8 mouse cellular contexts compared by ENCODE assay signal in genomic region chr7:30321539-30322284, GRCm38 (mm10). TPM values are rescaled to one million over a fixed set of nuclear protein-coding genes. Genes with fewer than 3 reads are reported as not detected.
DNase-seq lines count a peak whose midpoint lies in the region; ATAC-seq and TF ChIP-seq lines count a peak whose summit lies in the region.

Gene E130208F15Rik, plus strand, starts transcription at chr7:30321740.

- H3K27ac ChIP-seq in bone marrow, adult 2 months (ENCODE audit: control insufficient read depth, insufficient read depth, low read depth, low read length, poor library complexity) = peak within 1 kb of the TSS; percentile 84
- peak within 1 kb of the TSS; percentile 93 for H3K27ac ChIP-seq in heart, embryonic 12.5 days (ENCODE audit: poor library complexity, severe bottlenecking)
- H3K27ac ChIP-seq in kidney, embryonic 16.5 days (ENCODE audit: low read length) = peak within 1 kb of the TSS; percentile 91
- peak within 1 kb of the TSS; percentile 59 for H3K27ac ChIP-seq in liver, embryonic 14.5 days

- 0 out of 2 replicates have a peak, but pooled peaks cover 3% of the 10 kb centered on the region for H3K36me3 ChIP-seq in heart, embryonic 12.5 days
- H3K36me3 ChIP-seq in kidney, embryonic 16.5 days (ENCODE audit: insufficient read depth, low read length) = no peaks in the 10 kb centered on the region
- no peaks in the 10 kb centered on the region for H3K36me3 ChIP-seq in liver, embryonic 14.5 days (replicated peaks; ENCODE audit: control insufficient read depth, insufficient read depth, low read depth)

- H3K4me1 ChIP-seq in bone marrow, adult 2 months (ENCODE audit: control insufficient read depth, insufficient read depth, low read length) = peaks cover 3% of the 10 kb centered on the region; the same call in 1 of the 2 replicates
- H3K4me1 ChIP-seq in heart, embryonic 12.5 days (replicated peaks) = peaks cover 16% of the 10 kb centered on the region
- peaks cover 16% of the 10 kb centered on the region for H3K4me1 ChIP-seq in kidney, embryonic 16.5 days (ENCODE audit: insufficient read depth, low read length)
- H3K4me1 ChIP-seq in liver, embryonic 14.5 days (replicated peaks; ENCODE audit: control insufficient read depth in 2 of 2, insufficient read depth in 2 of 2, low read length in 1 of 2) = peaks cover 9 to 13% of the 10 kb centered on the region in 2 experiments; a peak in 3 of 4 replicates

- WGBS in bone marrow, adult 2 months = under 1% methylated on average over 63 of the region's 63 CpGs
- WGBS in heart, embryonic 12.5 days = under 1% methylated on average over 63 of the region's 63 CpGs
- under 1% methylated on average over 62 of the region's 63 CpGs for WGBS in kidney, embryonic 16.5 days
- WGBS in liver, embryonic 14.5 days (ENCODE audit: insufficient replicate concordance) = under 1% methylated on average over 63 of the region's 63 CpGs

- peak within 1 kb of the TSS; percentile 83 for H3K4me2 ChIP-seq in heart, embryonic 12.5 days
- H3K4me2 ChIP-seq in kidney, embryonic 16.5 days (replicated peaks; ENCODE audit: low read depth, low read length) = peak within 1 kb of the TSS; percentile 85
- peak within 1 kb of the TSS; percentile 91 for H3K4me2 ChIP-seq in liver, embryonic 14.5 days (ENCODE audit: low read depth)

- peak within 1 kb of the TSS; percentile 80 for H3K4me3 ChIP-seq in bone marrow, adult 2 months (replicated peaks; ENCODE audit: control insufficient read depth, low read depth, low read length)
- H3K4me3 ChIP-seq in heart, embryonic 12.5 days = peak within 1 kb of the TSS; percentile 94
- peak within 1 kb of the TSS; percentile 79 for H3K4me3 ChIP-seq in kidney, embryonic 16.5 days (ENCODE audit: low read length)
- H3K4me3 ChIP-seq in liver, embryonic 14.5 days (ENCODE audit: insufficient read depth in 1 of 2, low read depth in 2 of 2, low read length in 2 of 2) = peak within 1 kb of the TSS; percentile 73 to 77

- TF ChIP-seq CTCF in bone marrow, adult 2 months (IDR thresholded peaks at IDR 0.05; ENCODE audit: control insufficient read depth, insufficient read depth, low read length) = no peak
- TF ChIP-seq CTCF in liver, embryonic 14.5 days (IDR thresholded peaks at IDR 0.05; ENCODE audit: low read depth) = no peak

- no peak for TF ChIP-seq EP300 in liver, embryonic 14.5 days (IDR thresholded peaks at IDR 0.05; ENCODE audit: low read depth)

- peak; percentile 65 for ATAC-seq in CD4-positive, CD25-positive, alpha-beta regulatory T cell, adult 4 months
- ATAC-seq in erythroblast, adult 5-6 weeks (replicated peaks; ENCODE audit: low FRiP score, poor library complexity, severe bottlenecking) = peak; percentile 41
- peak; percentile 72 for ATAC-seq in heart, embryonic 12.5 days (ENCODE audit: insufficient number of reproducible peaks, low FRiP score)
- peak; percentile 65 for ATAC-seq in kidney, embryonic 16.5 days (ENCODE audit: low FRiP score, low TSS enrichment)
- peak; percentile 61 for ATAC-seq in liver, embryonic 14.5 days (ENCODE audit: insufficient read depth)

- DNase-seq in liver, embryonic 14.5 days (ENCODE audit: low read depth in 3 of 3, low spot score in 3 of 3) = peak; percentile 71 to 77 (median 76)
- peak; percentile 50 for DNase-seq in neural tube, embryonic 10.5 days (ENCODE audit: extremely low spot score, low spot score)
- peak; percentile 79 for DNase-seq in telencephalon, adult 2 months (ENCODE audit: low read depth, low spot score)

- no peak for TF ChIP-seq POLR2A in bone marrow, adult 2 months (IDR thresholded peaks at IDR 0.05; ENCODE audit: borderline replicate concordance, control insufficient read depth, low read depth, low read length)

- peak within 1 kb of the TSS; percentile 97 for H3K9ac ChIP-seq in heart, embryonic 12.5 days
- H3K9ac ChIP-seq in kidney, embryonic 16.5 days (replicated peaks; ENCODE audit: low read length) = peak within 1 kb of the TSS; percentile 87
- peak within 1 kb of the TSS; percentile 73 for H3K9ac ChIP-seq in liver, embryonic 14.5 days (replicated peaks)

- H3K9me3 ChIP-seq in heart, embryonic 12.5 days (replicated peaks) = peaks cover 8% of the 10 kb centered on the region; the same call in 1 of the 2 replicates
- H3K9me3 ChIP-seq in kidney, embryonic 16.5 days (ENCODE audit: low read length) = no peaks in the 10 kb centered on the region
- H3K9me3 ChIP-seq in liver, embryonic 14.5 days (ENCODE audit: control insufficient read depth, low read length) = no peaks in the 10 kb centered on the region

- H3K27me3 ChIP-seq in heart, embryonic 12.5 days (replicated peaks) = no peaks in the 10 kb centered on the region
- no peaks in the 10 kb centered on the region for H3K27me3 ChIP-seq in kidney, embryonic 16.5 days (ENCODE audit: insufficient read depth, low read length)
- no peaks in the 10 kb centered on the region for H3K27me3 ChIP-seq in liver, embryonic 14.5 days (ENCODE audit: control insufficient read depth, insufficient read depth, low read length)

RNA-seq across cellular contexts. Expression of gene E130208F15Rik, which starts in this region (rescaled TPM):
- not detected for polyA plus RNA-seq in CD4-positive, CD25-positive, alpha-beta regulatory T cell, adult 4 months (2017; shearing (Covaris generic))
- polyA plus RNA-seq in bone marrow, adult 2 months (2011; ENCODE audit: insufficient read depth, insufficient read length, low replicate concordance, missing spikeins) = 0.56 TPM in 1 of 2 replicates, not detected in the other
- total RNA-seq in erythroblast, adult 5-6 weeks (2015; ENCODE audit: low replicate concordance) = not detected in 2 replicates
- total RNA-seq in erythroblast, adult 5-6 weeks (2017; ENCODE audit: low replicate concordance) = 1.5 TPM in 1 of 2 replicates, not detected in the other
- 1.7 and 2.9 TPM in 2 replicates for polyA plus RNA-seq in heart, embryonic 12.5 days (2016; fragmentation: Nextera tagmentation; extraction: Ambion mirVana)
- 2.3 and 3.7 TPM in 2 replicates for polyA plus RNA-seq in kidney, embryonic 16.5 days (2015; fragmentation: Nextera tagmentation; extraction: Ambion mirVana)
- polyA plus RNA-seq in liver, embryonic 14.5 days (2012; rRNA removed) = 0.11 and 0.19 TPM in 2 replicates
- polyA plus RNA-seq in liver, embryonic 14.5 days (2014; fragmentation: Nextera tagmentation; extraction: Ambion mirVana) = not detected in 2 replicates

Comparison
In these comparisons a context has a peak if more than half of its experiments do, and no peak if none do; other contexts are left out.
1. Peak in every context shown above with its lines: DNase-seq, ATAC-seq, H3K4me3 ChIP-seq and H3K27ac ChIP-seq.
2. Peak in ATAC-seq in CD4-positive, CD25-positive, alpha-beta regulatory T cell, adult 4 months; RNA of the gene not detected or under 1 TPM.
3. Peak in DNase-seq, ATAC-seq, H3K4me3 ChIP-seq, H3K27ac ChIP-seq, H3K9ac ChIP-seq and H3K4me2 ChIP-seq in liver, embryonic 14.5 days; RNA of the gene not detected or under 1 TPM.